Mouse (Mus musculus) C2C12 (cell line): ENCODE data around the gene Phf21b.
A peak's percentile ranks its signal among the peaks of the same experiment; 100 is the strongest.

Experiments
- CEBPB ChIP-seq: IDR thresholded peaks from one replicate; pipeline ENCODE4 v1.6.1; 2011; ENCODE audit warnings: low read depth, mild to moderate bottlenecking, control low read depth, moderate library complexity
- CTCF ChIP-seq: IDR thresholded peaks from one replicate; pipeline ENCODE4 v1.5.1; 2011; ENCODE audit not compliant: control insufficient read depth, insufficient read depth, insufficient read length
- MAX ChIP-seq: IDR thresholded peaks from one replicate; pipeline ENCODE4 v1.6.1; 2011; ENCODE audit warnings: mild to moderate bottlenecking, control low read depth
- MYOD1 ChIP-seq: IDR thresholded peaks from one replicate; pipeline ENCODE4 v1.6.1; 2011; ENCODE audit warnings: low read depth; ENCODE audit not compliant: control insufficient read depth, insufficient read length
- MYOG ChIP-seq: IDR thresholded peaks from one replicate; pipeline ENCODE4 v1.6.1; 2011; ENCODE audit not compliant: control insufficient read depth, insufficient read length; ENCODE audit errors: extremely low read depth
- USF1 ChIP-seq: IDR thresholded peaks from one replicate; pipeline ENCODE4 v1.6.1; 2011; ENCODE audit warnings: low read depth, mild to moderate bottlenecking, control low read depth, moderate library complexity

- TF ChIP-seq MYOG (no peak), CEBPB (no peak), CTCF (peak; percentile 9), MAX (no peak), USF1 (no peak), MYOD1 (no peak)
These were observed 55.7 kb downstream of the Phf21b start for GRCm38 (mm10) chr15:84800132-84800531.
